Mouse (Mus musculus): Measurements from ENCODE around the gene Mtmr11. TPM values are rescaled to one million over a fixed set of nuclear protein-coding genes. Genes with fewer than 3 reads are reported as not detected.

The Mtmr11 gene
- 10.8 TPM for polyA plus RNA-seq (2015; fragmentation: Illumina TruSeq; extraction: RNeasy Lipid Tissue Mini Kit (QIAGEN cat#74804); ENCODE audit: low read depth, low replicate concordance)

DNA sequence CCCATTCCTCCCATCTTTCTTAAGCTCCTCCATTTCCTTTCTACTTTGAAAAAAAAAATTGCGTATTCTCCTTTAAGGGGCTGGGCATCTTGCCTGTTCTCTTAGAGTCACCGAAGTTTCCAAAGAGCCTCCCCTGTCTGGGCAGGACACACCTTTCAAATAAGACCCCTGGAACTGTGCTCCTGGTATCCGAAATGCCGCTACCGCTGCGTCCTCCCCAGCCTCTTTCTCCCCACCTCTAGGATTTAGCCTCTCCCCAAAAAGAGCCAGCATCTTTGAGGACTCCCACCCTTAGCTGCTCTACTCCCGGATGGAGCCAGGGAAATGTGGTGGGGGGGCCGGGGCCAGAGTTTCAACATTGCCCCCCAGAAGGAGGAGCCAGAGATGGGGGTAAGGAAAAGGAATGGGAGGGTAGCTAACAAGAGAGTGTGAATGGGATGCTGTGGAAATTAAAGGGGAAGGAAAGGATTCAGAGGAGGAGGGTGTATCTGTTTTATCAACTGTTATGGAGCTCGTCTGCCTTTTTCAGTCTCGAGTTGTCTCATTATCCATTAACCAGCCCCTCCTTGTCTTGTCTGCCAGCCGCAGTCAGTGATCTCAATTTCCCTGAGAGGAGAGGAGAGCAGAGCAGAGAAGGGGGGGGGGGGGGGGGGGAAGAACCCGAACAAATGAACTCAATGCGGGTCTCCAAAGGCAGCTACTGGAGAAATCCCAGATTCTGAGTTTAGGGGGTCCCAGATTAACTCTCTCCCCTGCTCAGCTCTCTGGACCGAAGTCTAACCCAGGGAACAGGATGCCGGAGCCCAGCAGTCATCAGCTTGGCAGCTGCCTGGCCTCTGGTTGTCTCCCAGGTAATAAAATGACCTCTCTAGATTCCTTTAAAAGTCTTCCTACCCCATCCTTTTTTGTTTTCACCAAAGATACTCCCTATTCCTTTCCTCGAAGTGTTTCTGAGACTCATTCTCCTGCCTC, at the start of gene Mtmr11:
Gene Mtmr11, plus strand, starts transcription at position 136 of the 972 bp plus-strand sequence.

DNA sequence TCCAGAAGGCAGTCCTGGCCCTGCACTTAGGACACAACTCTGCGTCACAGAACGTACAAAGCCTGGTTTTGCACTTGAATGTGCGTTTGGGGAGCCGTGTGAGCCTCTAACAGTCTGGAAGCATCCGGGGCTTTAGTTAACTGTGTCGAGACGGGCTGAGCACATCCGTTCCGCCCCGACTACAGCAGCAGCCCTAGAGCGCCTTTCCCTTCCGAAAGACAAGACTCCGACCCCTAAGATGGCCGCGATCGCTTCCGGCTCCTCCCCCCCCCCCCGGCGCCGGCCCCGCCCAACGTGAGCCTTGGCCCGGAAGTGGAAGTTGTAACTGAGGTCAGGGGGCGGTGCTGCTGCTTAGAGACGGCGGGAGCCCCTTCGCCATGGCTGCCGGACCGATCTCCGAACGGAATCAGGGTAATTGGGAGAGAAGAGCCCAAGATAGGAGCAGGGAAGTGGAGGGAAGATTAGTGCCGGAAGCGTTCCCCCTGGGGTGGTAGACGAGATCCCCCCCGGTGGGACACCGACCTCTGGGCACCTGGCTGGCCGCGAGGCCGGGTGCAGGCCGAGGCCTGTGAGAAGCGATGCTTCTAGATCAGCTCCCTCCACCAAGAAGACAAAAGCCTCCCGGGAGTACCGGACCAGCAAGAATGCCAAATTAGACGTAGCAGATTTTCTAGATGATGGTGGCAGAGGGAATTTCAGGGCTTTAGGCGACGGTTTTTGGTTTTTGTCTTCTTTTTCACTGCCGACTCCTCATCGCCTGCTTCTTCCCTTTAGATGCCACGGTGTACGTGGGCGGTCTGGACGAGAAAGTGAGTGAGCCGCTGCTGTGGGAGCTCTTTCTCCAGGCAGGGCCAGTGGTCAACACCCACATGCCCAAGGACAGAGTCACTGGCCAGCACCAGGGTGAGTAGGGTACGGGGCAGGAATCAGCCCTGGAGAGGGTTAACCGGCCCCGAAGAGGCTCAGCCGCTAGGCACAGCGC, 10.7 kb downstream of the Mtmr11 start, which contains the start of gene Sf3b4:
Gene Sf3b4, plus strand, starts transcription at position 136 of the 982 bp plus-strand sequence.

DNA sequence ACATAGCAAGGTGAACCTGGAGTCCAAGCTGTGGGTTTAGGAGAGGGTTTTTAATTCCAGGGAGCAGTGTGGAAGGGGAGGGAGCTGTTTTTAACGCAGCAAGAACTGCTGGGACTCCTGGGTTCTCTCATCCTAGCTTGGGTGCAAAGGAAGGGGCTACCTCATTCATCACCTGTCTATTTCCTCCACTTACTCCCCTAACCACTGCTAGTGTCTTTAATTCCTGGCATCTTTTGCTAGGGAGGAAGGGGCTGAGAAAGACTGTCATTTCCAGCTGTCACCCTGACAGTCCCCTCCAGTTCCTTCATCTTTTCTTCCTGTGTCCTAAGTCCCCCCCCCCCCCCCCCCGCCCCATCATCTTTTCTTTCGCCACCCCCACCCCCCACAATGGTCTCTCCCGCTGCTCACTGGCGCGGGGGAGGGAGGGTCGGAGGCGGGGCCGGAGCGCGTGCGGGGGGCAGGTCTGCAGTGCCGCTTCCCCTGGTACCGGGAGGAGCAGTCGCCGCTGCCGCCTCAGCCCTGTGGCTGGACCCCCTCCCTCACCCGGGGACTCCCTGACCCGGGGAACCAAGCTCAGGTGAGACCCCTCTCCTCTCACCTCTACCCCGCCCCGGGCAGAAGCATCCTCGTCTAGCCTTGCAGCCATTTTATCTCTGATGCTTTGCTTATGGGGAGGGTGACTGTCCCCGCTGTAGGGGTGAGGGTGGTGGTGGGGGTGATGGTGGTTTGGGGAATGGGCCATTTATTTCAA, 19.1 kb downstream of the Mtmr11 start, which contains the start of gene Sv2a:
Gene Sv2a, plus strand, starts transcription at position 425 of the 751 bp plus-strand sequence.

DNA sequence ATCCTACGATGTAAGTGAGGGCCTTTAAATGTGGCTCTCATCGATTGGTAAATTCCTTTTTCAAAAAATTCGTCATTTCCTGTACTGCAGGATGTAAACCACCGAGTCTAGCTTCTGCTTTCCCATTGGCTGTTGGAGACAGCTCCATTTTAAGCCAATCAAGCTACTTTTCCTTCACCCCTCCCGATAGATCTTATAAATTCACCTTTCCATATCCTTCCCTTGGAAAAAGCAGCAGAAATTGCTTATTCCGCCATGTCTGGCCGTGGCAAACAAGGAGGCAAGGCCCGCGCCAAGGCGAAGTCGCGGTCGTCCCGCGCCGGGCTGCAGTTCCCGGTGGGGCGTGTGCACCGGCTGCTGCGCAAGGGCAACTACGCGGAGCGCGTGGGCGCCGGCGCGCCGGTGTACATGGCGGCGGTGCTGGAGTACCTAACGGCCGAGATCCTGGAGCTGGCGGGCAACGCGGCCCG, 57.9 kb downstream of the Mtmr11 start, which contains the start of the genes Bola1 and Hist2h2ab:
Gene Bola1, minus strand, starts transcription at position 49 of the 470 bp plus-strand sequence.
Gene Hist2h2ab, plus strand, starts transcription at position 205 of the 470 bp plus-strand sequence.

DNA sequence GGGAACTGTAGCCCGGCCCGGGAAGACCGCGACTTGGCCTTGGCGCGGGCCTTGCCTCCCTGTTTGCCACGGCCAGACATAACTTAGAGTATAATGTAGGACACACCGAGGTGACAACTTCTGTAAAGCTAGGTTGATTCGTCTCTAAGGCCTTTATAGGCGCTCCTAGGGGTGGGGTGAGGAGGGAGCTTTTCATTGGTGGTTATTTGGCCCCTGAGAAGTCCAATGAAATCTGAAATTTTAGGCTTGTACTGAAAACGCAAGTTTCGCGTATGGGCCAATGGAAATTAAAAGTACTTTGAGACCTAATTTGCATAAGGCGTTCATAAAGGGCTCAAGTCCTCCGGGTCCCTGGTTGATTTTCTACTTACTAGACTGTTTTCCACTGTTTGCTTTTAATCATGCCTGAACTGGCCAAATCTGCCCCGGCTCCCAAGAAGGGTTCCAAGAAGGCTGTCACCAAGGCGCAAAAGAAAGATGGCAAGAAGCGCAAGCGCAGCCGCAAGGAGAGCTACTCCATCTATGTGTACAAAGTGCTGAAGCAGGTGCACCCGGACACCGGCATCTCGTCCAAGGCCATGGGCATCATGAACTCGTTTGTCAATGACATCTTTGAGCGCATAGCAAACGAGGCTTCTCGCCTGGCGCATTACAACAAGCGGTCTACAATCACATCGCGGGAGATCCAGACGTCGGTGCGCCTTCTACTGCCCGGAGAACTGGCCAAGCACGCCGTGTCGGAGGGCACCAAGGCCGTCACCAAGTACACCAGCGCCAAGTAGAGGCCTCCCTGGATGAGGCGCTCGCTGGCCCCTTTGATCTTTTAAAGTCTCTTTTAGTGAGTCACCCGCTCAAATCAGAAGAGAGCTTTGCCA, 59.2 kb downstream of the Mtmr11 start, which contains the start of the genes Hist2h2ac and Hist2h2be:
Gene Hist2h2ac, minus strand, starts transcription at position 116 of the 875 bp plus-strand sequence.
Gene Hist2h2be, plus strand, starts transcription at position 355 of the 875 bp plus-strand sequence.

Other genes with a start within 250 kb of the Mtmr11 start
- gene Anp32e, start 232.8 kb upstream of the Mtmr11 start, polyA plus RNA-seq (2015; fragmentation: Illumina TruSeq; extraction: RNeasy Lipid Tissue Mini Kit (QIAGEN cat#74804); ENCODE audit: low read depth, low replicate concordance) = 78.9 TPM
- 74.5 TPM for gene Plekho1, start 166.0 kb upstream of the Mtmr11 start, polyA plus RNA-seq (2015; fragmentation: Illumina TruSeq; extraction: RNeasy Lipid Tissue Mini Kit (QIAGEN cat#74804); ENCODE audit: low read depth, low replicate concordance)
- 46.0 TPM for gene Vps45, start 103.5 kb upstream of the Mtmr11 start, polyA plus RNA-seq (2015; fragmentation: Illumina TruSeq; extraction: RNeasy Lipid Tissue Mini Kit (QIAGEN cat#74804); ENCODE audit: low read depth, low replicate concordance)
- gene Otud7b, start 57.5 kb upstream of the Mtmr11 start, polyA plus RNA-seq (2015; fragmentation: Illumina TruSeq; extraction: RNeasy Lipid Tissue Mini Kit (QIAGEN cat#74804); ENCODE audit: low read depth, low replicate concordance) = 20.0 TPM
- 44.2 TPM for gene Sf3b4, start 10.3 kb downstream of the Mtmr11 start, polyA plus RNA-seq (2015; fragmentation: Illumina TruSeq; extraction: RNeasy Lipid Tissue Mini Kit (QIAGEN cat#74804); ENCODE audit: low read depth, low replicate concordance)
- 293 TPM for gene Sv2a, start 19.1 kb downstream of the Mtmr11 start, polyA plus RNA-seq (2015; fragmentation: Illumina TruSeq; extraction: RNeasy Lipid Tissue Mini Kit (QIAGEN cat#74804); ENCODE audit: low read depth, low replicate concordance)
- 30.9 TPM for gene Bola1, start 57.7 kb downstream of the Mtmr11 start, polyA plus RNA-seq (2015; fragmentation: Illumina TruSeq; extraction: RNeasy Lipid Tissue Mini Kit (QIAGEN cat#74804); ENCODE audit: low read depth, low replicate concordance)
- not detected for gene Hist2h2ab, start 57.9 kb downstream of the Mtmr11 start, polyA plus RNA-seq (2015; fragmentation: Illumina TruSeq; extraction: RNeasy Lipid Tissue Mini Kit (QIAGEN cat#74804); ENCODE audit: low read depth, low replicate concordance)
- gene Hist2h2ac, start 58.9 kb downstream of the Mtmr11 start, polyA plus RNA-seq (2015; fragmentation: Illumina TruSeq; extraction: RNeasy Lipid Tissue Mini Kit (QIAGEN cat#74804); ENCODE audit: low read depth, low replicate concordance) = not detected
- 7.2 TPM for gene Hist2h2be, start 59.1 kb downstream of the Mtmr11 start, polyA plus RNA-seq (2015; fragmentation: Illumina TruSeq; extraction: RNeasy Lipid Tissue Mini Kit (QIAGEN cat#74804); ENCODE audit: low read depth, low replicate concordance)
- 5.3 TPM for gene Hist2h3c2, start 77.1 kb downstream of the Mtmr11 start, polyA plus RNA-seq (2015; fragmentation: Illumina TruSeq; extraction: RNeasy Lipid Tissue Mini Kit (QIAGEN cat#74804); ENCODE audit: low read depth, low replicate concordance)
- 79.4 TPM for gene Hist2h2aa2, start 78.3 kb downstream of the Mtmr11 start, polyA plus RNA-seq (2015; fragmentation: Illumina TruSeq; extraction: RNeasy Lipid Tissue Mini Kit (QIAGEN cat#74804); ENCODE audit: low read depth, low replicate concordance)
- not detected for gene Hist2h2aa1, start 83.5 kb downstream of the Mtmr11 start, polyA plus RNA-seq (2015; fragmentation: Illumina TruSeq; extraction: RNeasy Lipid Tissue Mini Kit (QIAGEN cat#74804); ENCODE audit: low read depth, low replicate concordance)
- not detected for gene Hist2h3c1, start 84.7 kb downstream of the Mtmr11 start, polyA plus RNA-seq (2015; fragmentation: Illumina TruSeq; extraction: RNeasy Lipid Tissue Mini Kit (QIAGEN cat#74804); ENCODE audit: low read depth, low replicate concordance)
- gene Hist2h4, start 101.3 kb downstream of the Mtmr11 start, polyA plus RNA-seq (2015; fragmentation: Illumina TruSeq; extraction: RNeasy Lipid Tissue Mini Kit (QIAGEN cat#74804); ENCODE audit: low read depth, low replicate concordance) = 1.3 TPM
- gene Hist2h3b, start 106.7 kb downstream of the Mtmr11 start, polyA plus RNA-seq (2015; fragmentation: Illumina TruSeq; extraction: RNeasy Lipid Tissue Mini Kit (QIAGEN cat#74804); ENCODE audit: low read depth, low replicate concordance) = not detected
- not detected for gene Hist2h2bb, start 107.7 kb downstream of the Mtmr11 start, polyA plus RNA-seq (2015; fragmentation: Illumina TruSeq; extraction: RNeasy Lipid Tissue Mini Kit (QIAGEN cat#74804); ENCODE audit: low read depth, low replicate concordance)
- 4.3 TPM for gene Fcgr1, start 132.0 kb downstream of the Mtmr11 start, polyA plus RNA-seq (2015; fragmentation: Illumina TruSeq; extraction: RNeasy Lipid Tissue Mini Kit (QIAGEN cat#74804); ENCODE audit: low read depth, low replicate concordance)